Mouse (Mus musculus) MEL (cell line): ENCODE measurements around the gene Ctu2. TPM values are rescaled to one million over a fixed set of nuclear protein-coding genes. Genes with fewer than 3 reads are reported as not detected.
A peak's percentile ranks its signal among the peaks of the same experiment; 100 is the strongest.

Experiments
- DNase-seq: peaks from one replicate; pipeline ENCODE4 v3.0.0; 2011; ENCODE audit warnings: low read depth, low spot score
- H3K27ac ChIP-seq: 2 replicates; pipeline ENCODE4 v1.5.1; 2012; ENCODE audit warnings: low read depth, mild to moderate bottlenecking, control low read depth, low read length, moderate library complexity; ENCODE audit not compliant: control insufficient read depth
- H3K27me3 ChIP-seq, 2 experiments: fragments of 150-350 bp in 1 of 2; sonication (generic) in 1 of 2; 2 replicates each; pipeline ENCODE4 v1.6.1; 2012; ENCODE audit warnings: low read length in 2 of 2, mild to moderate bottlenecking in 2 of 2, improper control_type of control experiment in 1 of 2, moderate library complexity in 1 of 2; ENCODE audit not compliant: insufficient read depth in 2 of 2, control insufficient read depth in 1 of 2
- H3K36me3 ChIP-seq, 2 experiments: 2 replicates each; pipeline ENCODE4 v1.6.1; 2012 to 2014; ENCODE audit warnings: low read length in 2 of 2, improper control_type of control experiment in 1 of 2, inconsistent platforms in 1 of 2, mild to moderate bottlenecking in 1 of 2; ENCODE audit not compliant: insufficient read depth in 2 of 2, control insufficient read depth in 1 of 2
- H3K4me1 ChIP-seq, 2 experiments: fragments of 150-350 bp in 1 of 2; sonication (generic) in 1 of 2; 2 replicates each; pipeline ENCODE4 v1.6.1; 2012; ENCODE audit warnings: low read length in 2 of 2, improper control_type of control experiment in 1 of 2, mild to moderate bottlenecking in 1 of 2; ENCODE audit not compliant: insufficient read depth in 2 of 2, control insufficient read depth in 1 of 2
- H3K4me3 ChIP-seq, 2 experiments: fragments of 150-350 bp in 1 of 2; sonication (generic) in 1 of 2; 2 replicates each; pipeline ENCODE4 v1.5.1; 2012; ENCODE audit warnings: low read depth in 2 of 2, low read length in 2 of 2, mild to moderate bottlenecking in 2 of 2, moderate library complexity in 2 of 2, control low read depth in 1 of 2, improper control_type of control experiment in 1 of 2; ENCODE audit not compliant: control insufficient read depth in 1 of 2, insufficient read depth in 1 of 2
- H3K79me2 ChIP-seq: 2 replicates; pipeline ENCODE4 v1.6.1; 2012; ENCODE audit warnings: mild to moderate bottlenecking, low read length, moderate library complexity; ENCODE audit not compliant: control insufficient read depth, poor library complexity, insufficient read depth
- H3K9ac ChIP-seq: 2 replicates; pipeline ENCODE4 v1.6.1; 2012; ENCODE audit warnings: low read depth, mild to moderate bottlenecking, control low read depth, low read length, moderate library complexity; ENCODE audit not compliant: control insufficient read depth, poor library complexity, severe bottlenecking
- H3K9me3 ChIP-seq: fragments of 150-350 bp; sonication (generic); replicated peaks from 2 replicates; pipeline ENCODE4 v1.6.1; 2012; ENCODE audit warnings: mild to moderate bottlenecking, low read length, improper control_type of control experiment, moderate library complexity; ENCODE audit not compliant: insufficient read depth
- BHLHE40 ChIP-seq: IDR thresholded peaks from 2 replicates; pipeline ENCODE4 v1.6.1; 2012; ENCODE audit warnings: low read depth, mild to moderate bottlenecking, inconsistent platforms, low read length, improper control_type of control experiment, borderline replicate concordance
- CHD1 ChIP-seq: IDR thresholded peaks from 2 replicates; pipeline ENCODE4 v1.6.1; 2012; ENCODE audit warnings: low read depth, mild to moderate bottlenecking, inconsistent platforms, low read length, improper control_type of control experiment
- E2F4 ChIP-seq: IDR thresholded peaks from 2 replicates; pipeline ENCODE4 v1.6.1; 2011; ENCODE audit warnings: low read depth, low read length, improper control_type of control experiment, borderline replicate concordance
- ELF1 ChIP-seq: IDR thresholded peaks from 2 replicates; pipeline ENCODE4 v1.6.1; 2014; ENCODE audit warnings: low read depth, mild to moderate bottlenecking, inconsistent platforms, low read length, improper control_type of control experiment, moderate library complexity
- EP300 ChIP-seq, 2 experiments: IDR thresholded peaks; 2 replicates each; pipeline ENCODE4 v1.6.1; 2011; ENCODE audit warnings: improper control_type of control experiment in 2 of 2, low read length in 2 of 2, low read depth in 1 of 2, mild to moderate bottlenecking in 1 of 2
- JUND ChIP-seq: IDR thresholded peaks from 2 replicates; pipeline ENCODE4 v1.6.1; 2011; ENCODE audit warnings: low read depth, mild to moderate bottlenecking, improper control_type of control experiment, low read length
- MAZ ChIP-seq: IDR thresholded peaks from 2 replicates; pipeline ENCODE4 v1.6.1; 2012; ENCODE audit warnings: low read depth, mild to moderate bottlenecking, inconsistent platforms, low read length, improper control_type of control experiment
- MXI1 ChIP-seq: IDR thresholded peaks from 2 replicates; pipeline ENCODE4 v1.6.1; 2011; ENCODE audit warnings: mild to moderate bottlenecking, low read depth, low read length, improper control_type of control experiment
- MYC ChIP-seq: IDR thresholded peaks from 2 replicates; pipeline ENCODE4 v1.6.1; 2011; ENCODE audit warnings: low read depth, mild to moderate bottlenecking, low read length, improper control_type of control experiment, moderate library complexity
- POLR2A ChIP-seq, 2 experiments: IDR thresholded peaks; 2 replicates each; pipeline ENCODE4 v1.6.1; 2011 to 2012; ENCODE audit warnings: low read length in 2 of 2, mild to moderate bottlenecking in 2 of 2, control low read depth in 1 of 2, improper control_type of control experiment in 1 of 2, low read depth in 1 of 2, moderate library complexity in 1 of 2; ENCODE audit not compliant: control insufficient read depth in 1 of 2, insufficient read depth in 1 of 2, poor library complexity in 1 of 2
- RAD21 ChIP-seq: IDR thresholded peaks from 2 replicates; pipeline ENCODE4 v1.6.1; 2011; ENCODE audit warnings: mild to moderate bottlenecking, low read depth, low read length, improper control_type of control experiment
- RCOR1 ChIP-seq: IDR thresholded peaks from 2 replicates; pipeline ENCODE4 v1.6.1; 2012; ENCODE audit warnings: low read depth, mild to moderate bottlenecking, inconsistent platforms, low read length, improper control_type of control experiment
- SIN3A ChIP-seq: IDR thresholded peaks from 2 replicates; pipeline ENCODE4 v1.6.1; 2012; ENCODE audit warnings: low read length, improper control_type of control experiment, inconsistent platforms
- SMC3 ChIP-seq: IDR thresholded peaks from 2 replicates; pipeline ENCODE4 v1.6.1; 2011; ENCODE audit warnings: low read depth, low read length, improper control_type of control experiment
- TBP ChIP-seq: IDR thresholded peaks from 2 replicates; pipeline ENCODE4 v1.8.0; 2011; ENCODE audit warnings: low read depth, low read length, improper control_type of control experiment
- TCF12 ChIP-seq: IDR thresholded peaks from 2 replicates; pipeline ENCODE4 v1.6.1; 2014; ENCODE audit warnings: low read depth, mild to moderate bottlenecking, inconsistent platforms, low read length, improper control_type of control experiment, moderate library complexity
- USF1 ChIP-seq: IDR thresholded peaks from 2 replicates; pipeline ENCODE4 v1.6.1; 2014; ENCODE audit warnings: low read depth, mild to moderate bottlenecking, inconsistent platforms, low read length, improper control_type of control experiment, moderate library complexity
- USF2 ChIP-seq, 2 experiments: IDR thresholded peaks; 2 replicates each; pipeline ENCODE4 v1.6.1; 2011 to 2012; ENCODE audit warnings: improper control_type of control experiment in 2 of 2, low read length in 2 of 2, borderline replicate concordance in 1 of 2, inconsistent platforms in 1 of 2, low read depth in 1 of 2, mild to moderate bottlenecking in 1 of 2; ENCODE audit not compliant: insufficient read depth in 1 of 2
- ZC3H11A ChIP-seq: IDR thresholded peaks from 2 replicates; pipeline ENCODE4 v1.6.1; 2012; ENCODE audit warnings: low read depth, mild to moderate bottlenecking, inconsistent platforms, low read length, improper control_type of control experiment
- ZKSCAN1 ChIP-seq: IDR thresholded peaks from 2 replicates; pipeline ENCODE4 v1.6.1; 2012; ENCODE audit warnings: low read depth, mild to moderate bottlenecking, inconsistent platforms, low read length, improper control_type of control experiment, moderate library complexity
- ZMIZ1 ChIP-seq: IDR thresholded peaks from 2 replicates; pipeline ENCODE4 v1.6.1; 2012; ENCODE audit warnings: low read depth, mild to moderate bottlenecking, inconsistent platforms, low read length, improper control_type of control experiment, moderate library complexity
- ZNF384 ChIP-seq: IDR thresholded peaks from 2 replicates; pipeline ENCODE4 v1.6.1; 2012; ENCODE audit warnings: low read depth, mild to moderate bottlenecking, inconsistent platforms, low read length, improper control_type of control experiment
- polyA plus RNA-seq, 2 experiments: library from polyadenylated mRNA; stranded (reverse) in 1 of 2; unstranded in 1 of 2; fragments of >175 nt in 1 of 2; fragments of >200 nt in 1 of 2; gene quantifications; 2 replicates each; pipeline versions ENCODE4 v1.2.1 to v1.2.4; 2012; ENCODE audit warnings: low replicate concordance in 2 of 2, low read depth in 1 of 2; ENCODE audit not compliant: insufficient read length in 2 of 2, insufficient read depth in 1 of 2, missing spikeins in 1 of 2
- total RNA-seq: library from RNA; depleted of rRNA; stranded (reverse); fragments of 300-350 nt; gene quantifications from 2 replicates; pipeline ENCODE4 v1.2.3, GENCODE M21; 2012

The Ctu2 gene
- total and polyA plus RNA-seq, 3 experiments: 44.0 to 57.4 TPM; not detected in 1

DNA sequence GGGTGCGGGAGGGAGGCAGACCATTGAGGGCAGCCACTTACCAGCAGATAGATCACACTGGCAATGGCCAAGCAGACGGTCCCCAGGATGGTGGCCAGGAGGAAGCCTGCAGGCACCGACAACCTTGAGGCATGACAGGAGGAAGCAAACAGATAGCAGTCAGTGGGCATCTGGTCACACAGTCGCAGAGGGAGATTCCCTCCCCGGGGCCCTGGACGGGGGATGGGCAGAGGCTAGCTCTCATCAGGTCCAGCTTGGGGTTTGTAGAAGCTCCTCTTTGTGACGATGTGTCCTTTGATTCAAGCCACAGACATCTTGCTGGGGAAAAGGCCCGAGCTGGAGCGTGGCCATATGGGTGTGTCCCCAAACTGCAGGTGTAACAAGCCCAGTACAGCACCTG lies 49.8 kb upstream of the Ctu2 start:
- Histone ChIP-seq H3K27me3 (no peaks in the 10 kb centered on the region), H3K4me3 (no peak overlapping the region), H3K27ac (no peak overlapping the region), H3K36me3 (peaks cover 0 to 23% of the 10 kb centered on the region in 2 experiments; a peak in 2 of 4 replicates), H3K9ac (no peak overlapping the region), H3K9me3 (no peaks in the 10 kb centered on the region), H3K79me2 (peaks cover 11% of the 10 kb centered on the region), H3K4me1 (peaks cover 7 to 30% of the 10 kb centered on the region in 2 experiments)
- TF ChIP-seq E2F4 (no peak), CHD1 (no peak), MXI1 (no peak)
- DNase-seq: no peak

DNA sequence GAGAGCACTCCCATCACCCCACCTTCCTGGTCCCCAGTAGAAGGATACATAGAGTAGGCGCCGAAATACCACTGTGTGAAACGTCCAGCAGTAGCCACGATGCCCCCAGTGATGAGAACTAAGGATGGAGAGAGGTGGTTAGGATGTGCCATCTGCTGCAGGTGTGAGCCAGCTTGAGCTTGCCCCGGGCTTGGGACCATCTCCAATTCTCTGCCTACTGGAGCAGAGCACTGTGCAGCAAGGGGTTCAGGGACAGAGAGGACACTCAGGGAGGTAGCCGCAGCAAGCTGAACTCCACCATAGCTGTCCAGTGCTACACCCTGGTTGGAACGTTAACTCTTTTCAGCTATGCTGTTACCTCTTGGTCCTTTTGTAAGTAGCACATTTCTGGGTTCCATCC lies 48.3 kb upstream of the Ctu2 start:
- Histone ChIP-seq H3K27me3 (no peaks in the 10 kb centered on the region), H3K4me1 (peaks cover 10 to 34% of the 10 kb centered on the region in 2 experiments), H3K36me3 (peaks cover 0 to 27% of the 10 kb centered on the region in 2 experiments; a peak in 2 of 4 replicates), H3K79me2 (peaks cover 25% of the 10 kb centered on the region), H3K27ac (peak overlapping the region; percentile 80), H3K4me3 (no peak overlapping the region), H3K9me3 (no peaks in the 10 kb centered on the region), H3K9ac (peak overlapping the region; percentile 56)
- TF ChIP-seq TCF12 (no peak), ZNF384 (no peak), RAD21 (no peak), SIN3A (no peak), MAZ (no peak), ZC3H11A (no peak), JUND (no peak), RCOR1 (no peak), BHLHE40 (no peak), POLR2A (IDR thresholded peaks at IDR 0.05; ENCODE audit: control insufficient read depth in 1 of 2, insufficient read depth in 1 of 2, low read depth in 1 of 2, low read length in 2 of 2, poor library complexity in 1 of 2) (no peak), CHD1 (no peak), ELF1 (no peak), TBP (no peak), ZMIZ1 (no peak), USF2 (IDR thresholded peaks at IDR 0.05; ENCODE audit: borderline replicate concordance in 1 of 2, insufficient read depth in 1 of 2, low read depth in 1 of 2, low read length in 2 of 2) (no peak), EP300 (IDR thresholded peaks at IDR 0.05; ENCODE audit: low read depth in 1 of 2, low read length in 2 of 2) (no peak), SMC3 (no peak), USF1 (no peak), ZKSCAN1 (no peak), MYC (no peak)
- no peak for DNase-seq
